Mouse (Mus musculus): Measurements from ENCODE around the gene Dcpp2.
"Not testable (repeated sequence)": the region's sequence is repeated elsewhere in the genome, so short reads cannot be mapped to it uniquely, and the experiment has no call there.

Gene Dcpp2

GRCm38 (mm10) chr17:23880576-23880975 is at the start of gene Dcpp2, which contains the start of gene Dcpp1:
TSS of gene Dcpp2 (plus strand) at chr17:23880880.
TSS of gene Dcpp1 (plus strand) at chr17:23880876.
- DNase-seq, result not testable (repeated sequence)

GRCm38 (mm10) chr17:23831201-23831600 is 49.5 kb upstream of the Dcpp2 start:
- no peak for DNase-seq

- no peak for DNase-seq
These were observed 44.6 kb upstream of the Dcpp2 start, which contains the start of gene Prss33 for GRCm38 (mm10) chr17:23836006-23836575. TSS of gene Prss33 (minus strand) at chr17:23836056.

- peak; percentile 79 to 86 for DNase-seq
These were observed 39.5 kb upstream of the Dcpp2 start for GRCm38 (mm10) chr17:23841145-23841544.

- DNase-seq, result peak in 1 of 2 experiments; percentile 34
These were observed 37.4 kb upstream of the Dcpp2 start for GRCm38 (mm10) chr17:23843141-23843811.

- peak; percentile 73 to 83 for DNase-seq
These were observed 36.8 kb upstream of the Dcpp2 start, which contains the start of the genes Prss32 and Prss41 for GRCm38 (mm10) chr17:23843812-23844273. TSS of gene Prss32 (plus strand) at chr17:23843855. TSS of gene Prss41 (minus strand) at chr17:23844172.

GRCm38 (mm10) chr17:23850028-23850427 is 30.7 kb upstream of the Dcpp2 start:
- no peak for DNase-seq

GRCm38 (mm10) chr17:23850853-23851749 is 29.6 kb upstream of the Dcpp2 start:
- peak; percentile 82 to 89 for DNase-seq

GRCm38 (mm10) chr17:23853292-23853691 is 27.4 kb upstream of the Dcpp2 start:
- peak; percentile 86 for DNase-seq

- no peak for DNase-seq
These were observed 26.4 kb upstream of the Dcpp2 start for GRCm38 (mm10) chr17:23854229-23854765.

- no peak for DNase-seq
These were observed 23.5 kb upstream of the Dcpp2 start for GRCm38 (mm10) chr17:23857193-23857592.

- DNase-seq, result no peak
These were observed 22.8 kb upstream of the Dcpp2 start for GRCm38 (mm10) chr17:23857913-23858312.

- peak in 1 of 2 experiments; percentile 53 for DNase-seq
These were observed 17.8 kb upstream of the Dcpp2 start for GRCm38 (mm10) chr17:23862926-23863325.

- DNase-seq, result no peak
These were observed 12.9 kb upstream of the Dcpp2 start, which contains the start of gene Prss21 for GRCm38 (mm10) chr17:23867756-23868155. TSS of gene Prss21 (plus strand) at chr17:23868056.

GRCm38 (mm10) chr17:23868513-23868912 is 12.2 kb upstream of the Dcpp2 start:
- DNase-seq, result no peak

GRCm38 (mm10) chr17:23873884-23874856 is 6.5 kb upstream of the Dcpp2 start:
- peak; percentile 75 to 80 for DNase-seq

- DNase-seq, result peak in 1 of 2 experiments; percentile 48
These were observed 3.9 kb upstream of the Dcpp2 start for GRCm38 (mm10) chr17:23876741-23877140.

GRCm38 (mm10) chr17:23877166-23877565 is 3.5 kb upstream of the Dcpp2 start:
- DNase-seq, result peak in 1 of 2 experiments; percentile 27

- DNase-seq, result not testable (repeated sequence)
These were observed 36.5 kb downstream of the Dcpp2 start, which contains the start of gene Dcpp3 for GRCm38 (mm10) chr17:23917158-23917557. TSS of gene Dcpp3 (plus strand) at chr17:23917458.

GRCm38 (mm10) chr17:23924531-23925007 is 43.9 kb downstream of the Dcpp2 start:
- peak; percentile 91 to 93 for DNase-seq

GRCm38 (mm10) chr17:23925090-23925493 is 44.4 kb downstream of the Dcpp2 start:
- peak; percentile 86 to 88 for DNase-seq

All from cerebellum, postnatal 10 days (tissue).